Mouse (Mus musculus): Measurements from ENCODE around the gene Aoc3. TPM values are rescaled to one million over a fixed set of nuclear protein-coding genes. Genes with fewer than 3 reads are reported as not detected.
A peak's percentile ranks its signal among the peaks of the same experiment; 100 is the strongest.

Gene Aoc3
- polyA plus RNA-seq, 1 experiment, result 6.6 TPM

- TF ChIP-seq POLR2A (IDR thresholded peaks at IDR 0.05; ENCODE audit: low read depth, low read length) (no peak), CTCF (IDR thresholded peaks at IDR 0.05; ENCODE audit: extremely low read depth, insufficient read length, insufficient replicate concordance, low read depth, low read length) (no peak)
- 5% methylated on average over 9 of the region's 9 CpGs for WGBS
- H3K36me3 ChIP-seq (ENCODE audit: control insufficient read depth, insufficient read depth, low read length), result no peaks in the 10 kb centered on the region
- H3K4me1 ChIP-seq (ENCODE audit: control insufficient read depth, insufficient read depth, insufficient read length, low read length), result peaks cover 2% of the 10 kb centered on the region; the same call in 1 of the 2 replicates
- H3K4me3 ChIP-seq (ENCODE audit: low read depth, low read length), result no peak overlapping the region
- H3K27me3 ChIP-seq (ENCODE audit: control insufficient read depth, insufficient read depth, low read length), result no peaks in the 10 kb centered on the region
- H3K27ac ChIP-seq (ENCODE audit: insufficient read depth, low read depth, low read length), result no peak overlapping the region
Observed at GRCm38 (mm10) chr11:101338123-101338760, 7.8 kb downstream of the Aoc3 start.

- H3K36me3 ChIP-seq (ENCODE audit: control insufficient read depth, insufficient read depth, low read length), result no peaks in the 10 kb centered on the region
- TF ChIP-seq CTCF (IDR thresholded peaks at IDR 0.05; ENCODE audit: extremely low read depth, insufficient read length, insufficient replicate concordance, low read depth, low read length) (no peak), POLR2A (IDR thresholded peaks at IDR 0.05; ENCODE audit: low read depth, low read length) (no peak)
- no peak overlapping the region for H3K27ac ChIP-seq (ENCODE audit: insufficient read depth, low read depth, low read length)
- H3K27me3 ChIP-seq (ENCODE audit: control insufficient read depth, insufficient read depth, low read length), result no peaks in the 10 kb centered on the region
- H3K4me1 ChIP-seq (ENCODE audit: control insufficient read depth, insufficient read depth, insufficient read length, low read length), result peaks cover 9% of the 10 kb centered on the region
- 77% methylated on average over 10 of the region's 10 CpGs for WGBS
- no peak overlapping the region for H3K4me3 ChIP-seq (ENCODE audit: low read depth, low read length)
Observed at GRCm38 (mm10) chr11:101347083-101347775, 16.8 kb downstream of the Aoc3 start.

GRCm38 (mm10) chr11:101348774-101349173, 18.4 kb downstream of the Aoc3 start:
- TF ChIP-seq POLR2A (IDR thresholded peaks at IDR 0.05; ENCODE audit: low read depth, low read length) (no peak), CTCF (IDR thresholded peaks at IDR 0.05; ENCODE audit: extremely low read depth, insufficient read length, insufficient replicate concordance, low read depth, low read length) (no peak)
- Histone ChIP-seq H3K27me3 (ENCODE audit: control insufficient read depth, insufficient read depth, low read length) (no peaks in the 10 kb centered on the region), H3K4me3 (ENCODE audit: low read depth, low read length) (no peak overlapping the region), H3K27ac (ENCODE audit: insufficient read depth, low read depth, low read length) (no peak overlapping the region), H3K4me1 (ENCODE audit: control insufficient read depth, insufficient read depth, insufficient read length, low read length) (peaks cover 10% of the 10 kb centered on the region), H3K36me3 (ENCODE audit: control insufficient read depth, insufficient read depth, low read length) (no peaks in the 10 kb centered on the region)
- 84% methylated on average over 7 of the region's 7 CpGs for WGBS

- Histone ChIP-seq H3K36me3 (ENCODE audit: control insufficient read depth, insufficient read depth, low read length) (no peaks in the 10 kb centered on the region), H3K27me3 (ENCODE audit: control insufficient read depth, insufficient read depth, low read length) (no peaks in the 10 kb centered on the region), H3K27ac (ENCODE audit: insufficient read depth, low read depth, low read length) (no peak overlapping the region), H3K4me1 (ENCODE audit: control insufficient read depth, insufficient read depth, insufficient read length, low read length) (peaks cover 10% of the 10 kb centered on the region), H3K4me3 (ENCODE audit: low read depth, low read length) (no peak overlapping the region)
- WGBS, result 69% methylated on average over 3 of the region's 3 CpGs
- TF ChIP-seq CTCF (IDR thresholded peaks at IDR 0.05; ENCODE audit: extremely low read depth, insufficient read length, insufficient replicate concordance, low read depth, low read length) (no peak), POLR2A (IDR thresholded peaks at IDR 0.05; ENCODE audit: low read depth, low read length) (no peak)
Observed at GRCm38 (mm10) chr11:101349216-101349615, 18.8 kb downstream of the Aoc3 start.

DNA sequence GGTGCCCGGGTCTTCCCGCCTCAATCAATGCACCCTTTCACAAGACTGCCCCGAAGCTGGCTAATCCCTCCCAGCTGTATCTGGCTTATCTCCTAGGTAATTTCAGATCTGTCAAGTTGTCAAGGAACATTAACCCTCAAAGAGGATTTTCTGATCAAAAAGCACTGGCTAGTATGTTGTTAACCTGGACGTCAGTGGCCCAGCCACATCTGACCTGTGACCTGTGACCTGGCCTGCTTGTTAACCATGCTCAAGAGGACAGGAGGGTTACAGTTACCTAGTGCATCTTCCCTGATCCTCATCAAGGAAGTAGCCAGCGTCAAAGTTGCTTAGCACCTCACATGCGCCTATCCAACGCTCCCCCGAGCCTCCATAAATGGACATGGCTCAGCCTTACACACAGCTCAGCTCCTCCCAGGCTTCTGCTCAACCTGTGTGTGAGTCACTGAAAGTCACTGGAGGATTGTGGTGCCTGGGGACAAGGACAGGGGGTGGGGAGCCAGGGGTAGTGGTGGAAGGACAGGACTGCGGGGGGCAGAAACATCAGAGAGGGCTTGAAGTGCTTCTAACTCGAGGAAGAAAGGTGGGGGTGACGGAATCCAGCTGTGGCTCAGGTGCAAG, 20.8 kb downstream of the Aoc3 start:
- H3K27me3 ChIP-seq (ENCODE audit: control insufficient read depth, insufficient read depth, low read length), result no peaks in the 10 kb centered on the region
- no peaks in the 10 kb centered on the region for H3K36me3 ChIP-seq (ENCODE audit: control insufficient read depth, insufficient read depth, low read length)
- peak overlapping the region; percentile 78 for H3K27ac ChIP-seq (ENCODE audit: insufficient read depth, low read depth, low read length)
- WGBS, result 26% methylated on average over 11 of the region's 11 CpGs
- H3K4me1 ChIP-seq (ENCODE audit: control insufficient read depth, insufficient read depth, insufficient read length, low read length), result peaks cover 17% of the 10 kb centered on the region
- TF ChIP-seq CTCF (IDR thresholded peaks at IDR 0.05; ENCODE audit: extremely low read depth, insufficient read length, insufficient replicate concordance, low read depth, low read length) (no peak), POLR2A (IDR thresholded peaks at IDR 0.05; ENCODE audit: low read depth, low read length) (no peak)
- no peak overlapping the region for H3K4me3 ChIP-seq (ENCODE audit: low read depth, low read length)

DNA sequence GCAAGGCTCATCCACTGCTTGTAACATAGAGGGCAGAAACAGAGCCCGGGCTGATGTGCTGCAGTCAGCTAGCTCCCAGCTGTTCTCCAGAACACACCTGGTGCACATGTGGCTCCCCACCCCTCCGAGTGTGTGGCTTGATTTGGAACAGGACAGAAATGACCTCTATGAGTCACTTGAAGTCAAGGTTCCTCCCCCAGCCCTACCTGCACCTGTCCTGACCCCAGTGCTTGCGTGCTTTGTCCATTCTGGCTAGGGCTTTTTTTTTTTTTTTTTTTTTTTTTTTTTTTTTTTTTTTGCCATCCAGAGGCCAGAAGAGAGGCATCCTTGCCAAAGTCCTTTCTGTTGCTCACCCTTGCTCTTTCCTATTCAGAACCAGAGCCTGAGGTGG, 21.3 kb downstream of the Aoc3 start:
- peak overlapping the region; percentile 78 for H3K27ac ChIP-seq (ENCODE audit: insufficient read depth, low read depth, low read length)
- TF ChIP-seq POLR2A (IDR thresholded peaks at IDR 0.05; ENCODE audit: low read depth, low read length) (no peak), CTCF (IDR thresholded peaks at IDR 0.05; ENCODE audit: extremely low read depth, insufficient read length, insufficient replicate concordance, low read depth, low read length) (no peak)
- H3K27me3 ChIP-seq (ENCODE audit: control insufficient read depth, insufficient read depth, low read length), result no peaks in the 10 kb centered on the region
- H3K4me3 ChIP-seq (ENCODE audit: low read depth, low read length), result no peak overlapping the region
- H3K4me1 ChIP-seq (ENCODE audit: control insufficient read depth, insufficient read depth, insufficient read length, low read length), result peaks cover 18% of the 10 kb centered on the region
- H3K36me3 ChIP-seq (ENCODE audit: control insufficient read depth, insufficient read depth, low read length), result no peaks in the 10 kb centered on the region
- 25% methylated on average over 3 of the region's 3 CpGs for WGBS

- WGBS, result 83% methylated on average over 12 of the region's 12 CpGs
- Histone ChIP-seq H3K4me3 (ENCODE audit: low read depth, low read length) (no peak overlapping the region), H3K27me3 (ENCODE audit: control insufficient read depth, insufficient read depth, low read length) (no peaks in the 10 kb centered on the region), H3K27ac (ENCODE audit: insufficient read depth, low read depth, low read length) (no peak overlapping the region), H3K36me3 (ENCODE audit: control insufficient read depth, insufficient read depth, low read length) (no peaks in the 10 kb centered on the region), H3K4me1 (ENCODE audit: control insufficient read depth, insufficient read depth, insufficient read length, low read length) (peaks cover 18% of the 10 kb centered on the region)
- TF ChIP-seq CTCF (IDR thresholded peaks at IDR 0.05; ENCODE audit: extremely low read depth, insufficient read length, insufficient replicate concordance, low read depth, low read length) (no peak), POLR2A (IDR thresholded peaks at IDR 0.05; ENCODE audit: low read depth, low read length) (no peak)
Observed at GRCm38 (mm10) chr11:101353436-101353835, 23.0 kb downstream of the Aoc3 start.
